Mouse (Mus musculus) activated CD4-positive, CD25-positive, alpha-beta regulatory T cell (primary cell): Measurements from ENCODE around the gene Aldh3a1. TPM values are rescaled to one million over a fixed set of nuclear protein-coding genes. Genes with fewer than 3 reads are reported as not detected.

Experiments used
- polyA plus RNA-seq, 2 experiments: library from polyadenylated mRNA; unstranded; fragments of 100-300 nt; shearing (Covaris generic); gene quantifications; one replicate each; pipeline ENCODE4 v1.2.1; 2017

Aldh3a1 gene
- polyA plus RNA-seq: not detected

GRCm38 (mm10) chr11:61207487-61208246 is at the start of gene Aldh3a1:
TSS of gene Aldh3a1 (plus strand) at chr11:61207537.

GRCm38 (mm10) chr11:61174821-61175658 is 32.3 kb upstream of the Aldh3a1 start, which contains the start of gene Usp22:
TSS of gene Usp22 (minus strand) at chr11:61175055.

GRCm38 (mm10) chr11:61266551-61267533 is 59.5 kb downstream of the Aldh3a1 start, which contains the start of gene Aldh3a2:
TSS of gene Aldh3a2 (minus strand) at chr11:61267464.

Other genes with a start within 250 kb of the Aldh3a1 start
- under 1 TPM in 1 of 2 experiments, not detected in 1; 0.76 TPM for gene Kcnj12, start 185.0 kb upstream of the Aldh3a1 start, polyA plus RNA-seq
- gene Tnfrsf13b, start 80.8 kb upstream of the Aldh3a1 start, polyA plus RNA-seq: 10 to 100 TPM; 60.9 to 84.0 TPM
- 10 to 100 TPM; 24.5 to 30.0 TPM for gene Usp22, start 32.5 kb upstream of the Aldh3a1 start, polyA plus RNA-seq
- 10 to 100 TPM; 33.2 to 46.5 TPM for gene Aldh3a2, start 59.9 kb downstream of the Aldh3a1 start, polyA plus RNA-seq
- not detected for gene Slc47a2, start 135.3 kb downstream of the Aldh3a1 start, polyA plus RNA-seq
- gene Slc47a1, start 170.8 kb downstream of the Aldh3a1 start, polyA plus RNA-seq: under 1 TPM in 1 of 2 experiments, not detected in 1; 0.17 TPM
- gene Rnf112, start 246.6 kb downstream of the Aldh3a1 start, polyA plus RNA-seq: not detected